Mouse (Mus musculus) cerebellum, adult 8-10 months (tissue): ENCODE measurements around the gene Camta1.
"Not testable (repeated sequence)": the region's sequence is repeated elsewhere in the genome, so short reads cannot be mapped to it uniquely, and the experiment has no call there.

Source experiments
- DNase-seq: peaks from one replicate; pipeline ENCODE4 v3.0.0; 2022

Camta1 gene

DNA sequence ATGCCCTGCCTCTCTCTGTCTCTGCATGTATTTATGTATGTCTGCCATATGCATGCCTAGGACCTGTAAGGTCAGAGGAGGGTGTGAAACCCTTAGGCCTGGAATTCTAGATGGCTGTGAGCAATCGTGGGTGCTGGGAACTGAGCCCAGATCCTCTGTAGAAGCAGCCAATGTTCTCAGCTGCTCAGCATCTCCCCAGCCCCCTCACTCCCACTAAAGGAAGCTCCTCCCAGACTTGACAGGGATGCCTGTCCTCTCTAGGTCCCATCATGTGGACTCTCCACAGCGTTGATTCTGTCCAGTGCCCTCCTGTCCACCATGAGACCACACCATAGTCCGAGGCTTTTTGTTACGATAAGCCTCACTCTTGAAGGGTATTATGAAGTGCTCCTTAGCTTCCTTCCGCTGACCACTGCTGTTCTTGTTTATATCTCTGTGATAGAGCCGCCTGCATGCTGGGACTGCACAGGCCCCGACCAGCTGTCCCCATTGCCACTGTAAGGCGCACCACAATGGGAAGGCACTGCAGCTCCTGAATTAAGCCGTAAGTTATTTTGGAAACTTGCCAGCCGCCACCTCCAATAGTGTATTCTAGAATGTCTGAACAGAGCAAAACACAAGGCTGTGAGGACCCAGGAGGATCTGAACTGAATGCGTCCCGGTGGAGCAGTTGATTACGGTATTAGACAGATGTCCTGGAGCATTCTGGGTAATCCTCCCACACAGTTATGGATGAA lies 905.1 kb downstream of the Camta1 start:
- no peak for DNase-seq

- no peak for DNase-seq
Observed at GRCm38 (mm10) chr4:150950972-150951371, 910.7 kb downstream of the Camta1 start.

DNA sequence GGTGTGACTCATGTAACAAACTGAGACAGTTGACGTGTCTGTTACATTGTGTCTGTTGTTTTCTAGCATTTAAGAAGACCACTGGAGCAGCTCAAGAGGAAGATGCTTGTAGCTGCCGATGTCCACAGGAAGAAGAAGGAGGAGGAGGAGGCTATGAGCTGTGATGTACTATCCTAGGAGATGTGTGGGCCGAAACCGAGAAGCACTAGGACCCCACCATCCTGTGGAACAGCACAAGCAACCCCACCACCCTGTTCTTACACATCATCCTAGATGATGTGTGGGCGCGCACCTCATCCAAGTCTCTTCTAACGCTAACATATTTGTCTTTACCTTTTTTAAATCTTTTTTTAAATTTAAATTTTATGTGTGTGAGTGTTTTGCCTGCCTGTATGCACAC lies 917.0 kb downstream of the Camta1 start:
- no peak for DNase-seq

GRCm38 (mm10) chr4:150939991-150940651 lies 921.6 kb downstream of the Camta1 start:
- no peak for DNase-seq

GRCm38 (mm10) chr4:150938063-150938452 lies 923.6 kb downstream of the Camta1 start:
- DNase-seq = no peak

- DNase-seq = peak; percentile 45
Observed at GRCm38 (mm10) chr4:150937293-150938062, 924.2 kb downstream of the Camta1 start.

GRCm38 (mm10) chr4:150933503-150933902 lies 928.2 kb downstream of the Camta1 start:
- no peak for DNase-seq

- DNase-seq = no peak
Observed at GRCm38 (mm10) chr4:150927789-150928188, 933.9 kb downstream of the Camta1 start.

DNA sequence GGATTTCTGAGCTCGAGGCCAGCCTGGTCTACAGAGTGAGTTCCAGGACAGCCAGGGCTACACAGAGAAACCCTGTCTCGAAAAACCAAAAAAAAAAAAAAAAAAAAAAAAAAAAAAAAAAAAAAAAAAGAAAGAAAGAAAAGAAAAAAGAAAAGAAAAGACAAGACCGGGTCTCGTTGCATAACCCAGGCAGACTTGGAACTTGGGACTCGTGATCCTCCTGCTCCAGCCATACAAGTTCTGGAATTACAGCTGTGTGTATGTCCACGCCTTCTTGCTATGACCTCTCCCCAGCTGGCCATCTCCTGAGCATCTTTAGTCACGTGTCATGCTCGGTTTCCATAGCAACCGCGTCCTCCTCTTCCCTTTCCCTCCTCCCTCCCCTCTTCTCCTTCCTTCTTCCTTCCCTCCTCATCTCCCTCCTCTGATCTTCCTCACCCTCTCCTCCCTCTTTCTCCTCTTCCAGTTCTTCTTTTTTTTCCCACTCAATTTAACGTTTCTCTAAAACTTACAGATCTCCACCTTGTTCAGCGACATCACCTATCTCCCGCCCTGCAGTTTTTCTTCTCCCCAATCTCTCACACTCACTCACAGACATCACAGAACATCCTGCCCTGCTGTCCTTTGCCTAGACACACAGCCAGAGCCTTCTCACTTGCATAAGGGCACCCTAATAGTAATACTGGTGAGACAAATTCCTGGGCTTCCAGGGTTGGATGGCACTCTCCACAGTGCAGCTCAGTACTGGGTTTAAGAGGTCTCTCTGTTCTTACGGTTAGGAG lies 934.6 kb downstream of the Camta1 start:
- DNase-seq = no peak

- no peak for DNase-seq
Observed at GRCm38 (mm10) chr4:150925923-150926322, 935.8 kb downstream of the Camta1 start.

DNA sequence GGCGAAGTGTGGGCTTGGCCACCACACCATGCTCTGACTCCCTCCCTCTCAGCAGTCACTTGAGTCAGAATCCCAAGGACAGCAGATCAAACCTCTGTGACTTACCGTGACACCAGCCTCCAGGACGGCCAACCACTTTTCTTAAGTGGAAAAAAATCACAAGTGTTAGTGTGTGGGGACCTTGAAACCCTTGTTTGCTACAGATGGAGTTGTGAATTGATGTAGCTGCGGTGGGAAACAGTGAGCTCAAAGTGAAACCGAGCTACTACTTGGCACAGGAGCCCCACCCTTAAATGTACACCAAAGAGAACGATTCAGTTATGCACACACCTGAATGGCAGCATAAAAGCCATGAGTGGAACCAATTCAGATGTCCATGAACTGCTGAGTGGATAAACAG lies 936.7 kb downstream of the Camta1 start:
- no peak for DNase-seq

DNA sequence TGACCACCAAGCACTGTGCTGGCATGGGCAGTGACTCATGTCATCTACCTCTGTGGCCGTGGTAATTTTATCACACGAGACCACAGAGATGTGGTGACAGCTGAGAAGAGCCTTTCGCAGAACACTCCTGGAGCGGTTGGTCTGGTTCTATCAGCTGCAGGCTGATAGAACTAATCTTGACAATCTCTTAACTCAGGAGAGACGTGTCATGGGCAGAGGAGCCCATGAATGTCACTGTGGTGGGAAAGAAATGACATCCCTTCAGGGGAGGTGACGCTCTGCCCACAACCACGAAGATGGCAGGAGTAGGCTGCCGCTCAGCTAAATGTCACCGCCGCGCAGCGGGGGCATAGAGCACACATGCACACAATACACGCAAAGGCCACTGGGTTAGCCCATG lies 937.4 kb downstream of the Camta1 start:
- no peak for DNase-seq

DNA sequence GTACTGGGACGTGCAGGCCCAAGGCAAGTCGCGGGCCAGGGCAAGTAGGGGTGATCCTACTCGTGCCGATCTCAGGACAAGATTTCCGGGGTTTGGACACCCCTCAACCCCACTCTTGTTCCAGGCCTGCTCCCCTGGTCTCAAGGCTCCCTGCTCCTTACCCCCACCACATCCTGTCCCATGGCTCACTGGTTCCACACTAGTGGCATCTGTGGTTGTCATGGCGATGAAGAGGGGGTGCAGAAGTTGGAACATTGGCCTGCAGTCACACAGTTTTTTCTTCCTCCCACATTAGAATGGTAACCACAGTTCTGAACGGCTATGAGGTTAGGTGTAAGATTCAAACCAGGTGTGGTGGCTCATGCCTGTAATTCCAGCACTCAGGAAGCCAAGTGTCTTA lies 940.5 kb downstream of the Camta1 start:
- no peak for DNase-seq

- DNase-seq = no peak
Observed at GRCm38 (mm10) chr4:150917336-150918027, 944.2 kb downstream of the Camta1 start.

DNA sequence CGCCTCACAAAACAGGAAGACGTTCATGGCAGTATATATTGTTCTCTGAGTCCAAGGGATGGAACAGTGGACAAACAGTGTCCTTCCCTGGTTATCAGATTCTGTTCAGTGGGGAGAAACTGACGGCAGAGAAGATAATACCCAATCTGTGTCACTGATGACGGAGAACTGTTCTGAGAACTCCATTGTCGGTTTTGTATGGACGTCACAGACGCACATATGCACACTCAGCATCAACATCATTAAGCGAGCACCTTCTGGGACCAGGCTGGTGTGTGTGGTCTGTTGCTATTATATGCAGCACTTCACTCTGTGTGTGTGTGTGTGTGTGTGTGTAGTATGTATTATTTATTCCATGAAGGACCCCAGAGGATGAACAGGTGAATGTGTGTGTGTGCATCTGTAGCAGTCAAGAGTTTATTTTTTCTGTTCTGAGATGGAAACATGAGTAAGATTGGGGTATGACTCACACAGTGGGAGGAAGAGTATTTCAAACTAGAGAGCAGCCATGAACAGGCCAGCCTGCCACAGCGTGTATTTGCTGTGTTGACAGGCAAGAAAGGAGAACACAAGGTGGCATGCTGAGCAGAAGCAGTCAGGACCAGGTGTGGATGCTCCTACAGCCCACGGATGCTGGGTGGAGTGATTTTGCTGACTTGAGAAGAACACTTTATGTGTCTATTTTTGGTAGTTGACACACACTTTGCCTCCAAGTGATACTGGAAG lies 946.3 kb downstream of the Camta1 start:
- DNase-seq = no peak

- peak; percentile 96 for DNase-seq
Observed at GRCm38 (mm10) chr4:150914290-150914733, 947.4 kb downstream of the Camta1 start, which contains the start of the genes Park7 and Tnfrsf9. Gene Park7, minus strand, starts transcription at chr4:150914437. Gene Tnfrsf9, plus strand, starts transcription at chr4:150914562.

DNA sequence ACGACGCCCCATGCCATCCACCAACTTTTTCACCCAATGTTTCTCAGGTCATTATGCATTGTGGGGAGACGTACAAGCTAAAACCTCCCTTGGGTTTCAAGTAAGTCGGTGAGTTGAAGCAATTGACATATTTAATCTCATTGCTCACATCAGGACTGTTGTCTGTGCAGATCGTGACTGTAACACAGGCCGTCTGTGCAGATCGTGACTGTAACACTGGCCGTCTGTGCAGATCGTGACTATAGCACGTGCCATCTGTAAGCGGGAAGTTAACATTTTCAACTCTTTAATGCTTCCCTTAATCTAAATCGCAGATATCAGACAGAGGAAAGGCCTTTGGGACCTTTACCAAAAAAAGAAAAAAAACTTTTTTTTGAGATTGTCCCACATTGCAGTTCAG lies 947.9 kb downstream of the Camta1 start:
- DNase-seq = no peak

DNA sequence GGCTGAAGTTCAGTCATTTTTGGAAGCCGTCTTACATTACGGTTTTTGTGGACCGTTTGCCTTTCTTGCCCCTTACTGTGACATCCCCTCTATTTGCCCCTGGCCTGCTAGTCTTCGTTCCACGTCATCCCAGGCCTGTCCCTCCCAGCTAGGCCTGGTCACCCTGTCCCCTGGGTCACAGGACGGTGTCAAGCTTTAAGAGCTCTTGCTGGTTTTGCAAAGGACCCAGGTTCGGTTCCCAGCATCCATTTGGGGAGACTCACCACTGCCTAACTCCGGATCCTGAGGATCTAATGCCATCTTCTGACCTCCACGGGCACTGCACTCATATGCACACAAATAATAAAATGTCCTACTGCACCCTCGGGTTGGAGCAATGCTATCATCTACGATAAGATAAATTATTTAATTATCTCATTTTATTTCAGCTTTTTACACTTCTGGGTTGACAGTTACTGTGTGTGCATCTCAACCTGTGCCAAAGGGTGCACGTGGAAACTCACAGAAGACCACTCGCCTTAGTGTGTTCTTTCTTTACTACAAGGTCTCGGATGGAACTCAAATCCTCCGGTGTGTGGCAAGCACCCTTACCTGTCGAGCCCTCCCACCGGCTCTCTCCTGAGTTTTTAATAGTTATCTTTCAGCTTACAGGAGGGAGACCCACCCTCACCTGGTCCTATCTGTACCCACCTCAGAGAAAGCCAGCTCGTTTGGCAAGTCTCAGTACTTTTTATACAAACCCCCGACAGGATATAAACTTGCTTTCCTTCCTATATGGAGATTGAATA lies 951.3 kb downstream of the Camta1 start:
- no peak for DNase-seq

DNA sequence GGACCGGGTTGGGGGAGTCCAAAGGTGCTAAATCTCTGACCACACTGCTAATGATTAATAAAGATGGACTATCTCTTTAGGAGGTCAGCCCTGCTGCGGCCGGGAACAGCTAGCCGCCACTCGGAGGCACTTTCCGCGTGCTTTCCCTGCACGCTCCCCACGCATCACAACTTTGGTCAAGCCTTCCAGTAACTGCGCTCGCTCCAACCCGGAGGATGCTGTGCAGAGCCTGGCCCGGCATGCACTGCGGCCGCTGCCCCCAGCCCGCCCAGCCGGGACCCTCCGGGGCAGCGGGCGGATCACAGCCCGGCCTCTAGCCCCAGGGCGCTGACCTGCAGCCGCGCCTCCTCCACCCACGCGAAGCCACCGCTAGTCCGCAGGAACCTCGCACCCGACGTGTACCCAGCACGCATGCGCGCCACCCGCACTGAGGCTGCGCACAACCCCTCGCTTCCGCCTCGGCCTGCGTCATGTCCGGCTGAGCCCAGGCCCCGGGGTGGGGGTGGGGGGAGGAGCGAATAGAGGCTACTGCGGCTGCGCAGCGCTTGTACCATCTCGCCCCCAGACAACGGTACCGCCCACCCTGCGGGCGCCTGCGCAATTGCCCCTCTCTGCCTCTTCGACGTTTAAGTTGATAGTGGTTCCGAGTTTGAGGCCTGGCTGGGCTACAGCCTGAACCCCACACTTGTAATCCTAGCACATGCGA lies 952.1 kb downstream of the Camta1 start:
- DNase-seq = peak; percentile 99

GRCm38 (mm10) chr4:150908512-150908911 lies 953.2 kb downstream of the Camta1 start:
- not testable (repeated sequence) for DNase-seq
